Comparison of ENCODE assay signal across 8 mouse cellular contexts in the genomic region with DNA sequence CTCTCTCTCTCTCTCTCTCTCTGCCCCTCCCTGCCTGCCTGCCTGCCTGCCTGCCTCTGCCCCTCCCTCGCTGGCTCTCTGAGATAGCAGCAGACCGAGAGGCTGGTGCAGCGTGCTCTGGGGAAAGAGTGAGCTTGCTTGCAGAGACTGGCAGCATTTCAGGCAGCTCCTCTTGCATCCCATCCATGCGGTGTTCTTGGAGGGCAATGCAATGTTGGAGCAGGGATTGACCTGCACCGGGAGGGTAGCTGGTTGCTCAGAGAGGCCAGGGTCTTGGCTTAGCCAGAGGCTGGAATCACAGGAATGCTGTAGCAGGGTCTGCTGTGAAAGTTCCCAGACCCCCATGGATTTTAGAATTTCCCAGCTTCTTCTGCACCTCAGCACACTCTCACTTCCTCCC.
DNase-seq lines count a peak whose midpoint lies in the region; ATAC-seq and TF ChIP-seq lines count a peak whose summit lies in the region.

No protein-coding gene starts in this region.

- no peak overlapping the region for H3K27ac ChIP-seq in intestine, embryonic 14.5 days (ENCODE audit: low read depth)
- H3K27ac ChIP-seq in intestine, postnatal 0 days (ENCODE audit: low read depth, low read length): no peak overlapping the region
- no peak overlapping the region for H3K27ac ChIP-seq in midbrain, postnatal 0 days (ENCODE audit: low read depth, low read length)

- intact Hi-C loops in heart, postnatal 10 days (cut with DNase I): loop anchor here (10.0 kb wide), 1 partner anchor 264 kb away; no protein-coding TSS in a partner anchor

- peak overlapping the region; percentile 28 for H3K4me2 ChIP-seq in intestine, embryonic 14.5 days (ENCODE audit: low read length)
- no peak overlapping the region for H3K4me2 ChIP-seq in intestine, postnatal 0 days (replicated peaks; ENCODE audit: low read depth)
- H3K4me2 ChIP-seq in midbrain, postnatal 0 days (ENCODE audit: low read depth, low read length, poor library complexity, severe bottlenecking): peak overlapping the region; percentile 45

- H3K4me3 ChIP-seq in intestine, embryonic 14.5 days (ENCODE audit: low read depth, low read length): peak overlapping the region; percentile 15; the same call in 1 of the 2 replicates
- H3K4me3 ChIP-seq in intestine, postnatal 0 days (ENCODE audit: low read depth, low read length): no peak overlapping the region
- H3K4me3 ChIP-seq in midbrain, postnatal 0 days (ENCODE audit: low read depth, low read length): peak overlapping the region; percentile 25

- H3K9me3 ChIP-seq in intestine, embryonic 14.5 days (ENCODE audit: control insufficient read depth, low read length): no peaks in the 10 kb centered on the region
- H3K9me3 ChIP-seq in intestine, postnatal 0 days (ENCODE audit: control insufficient read depth): no peaks in the 10 kb centered on the region
- no peaks in the 10 kb centered on the region for H3K9me3 ChIP-seq in midbrain, postnatal 0 days (ENCODE audit: low read length)

- no peak overlapping the region for H3K9ac ChIP-seq in intestine, embryonic 14.5 days (ENCODE audit: low read length)
- no peak overlapping the region for H3K9ac ChIP-seq in intestine, postnatal 0 days (ENCODE audit: low read depth, low read length)
- no peak overlapping the region for H3K9ac ChIP-seq in midbrain, postnatal 0 days (replicated peaks; ENCODE audit: low read length, poor library complexity, severe bottlenecking)

- no peak for TF ChIP-seq CTCF in intestine, postnatal 0 days (IDR thresholded peaks at IDR 0.05; ENCODE audit: low read depth)
- TF ChIP-seq CTCF in midbrain, postnatal 0 days (IDR thresholded peaks at IDR 0.05): no peak

- no peaks in the 10 kb centered on the region for H3K36me3 ChIP-seq in intestine, embryonic 14.5 days (ENCODE audit: control insufficient read depth, insufficient read depth, low read length)
- no peaks in the 10 kb centered on the region for H3K36me3 ChIP-seq in intestine, postnatal 0 days (ENCODE audit: control insufficient read depth, insufficient read depth)
- no peaks in the 10 kb centered on the region for H3K36me3 ChIP-seq in midbrain, postnatal 0 days (ENCODE audit: insufficient read depth, low read length)

- H3K4me1 ChIP-seq in intestine, embryonic 14.5 days (replicated peaks; ENCODE audit: control insufficient read depth, insufficient read depth, low read length): peaks cover 22% of the 10 kb centered on the region
- no peaks in the 10 kb centered on the region for H3K4me1 ChIP-seq in intestine, postnatal 0 days (replicated peaks; ENCODE audit: control insufficient read depth, insufficient read depth, low read length)
- H3K4me1 ChIP-seq in midbrain, postnatal 0 days (ENCODE audit: insufficient read depth, low read length): peaks cover 5% of the 10 kb centered on the region; the same call in 1 of the 2 replicates

- WGBS in intestine, embryonic 14.5 days: 3% methylated on average over 5 of the region's 5 CpGs
- WGBS in intestine, postnatal 0 days: 3% methylated on average over 5 of the region's 5 CpGs
- 0% methylated on average over 5 of the region's 5 CpGs for WGBS in midbrain, postnatal 0 days

- no peak for ATAC-seq in intestine, embryonic 14.5 days (replicated peaks; ENCODE audit: low FRiP score, low TSS enrichment, low read depth)
- ATAC-seq in intestine, postnatal 0 days: no peak
- no peak for ATAC-seq in midbrain, postnatal 0 days (ENCODE audit: low FRiP score)

- no peaks in the 10 kb centered on the region for H3K27me3 ChIP-seq in intestine, embryonic 14.5 days (replicated peaks; ENCODE audit: control insufficient read depth, insufficient read depth, low read length)
- no peaks in the 10 kb centered on the region for H3K27me3 ChIP-seq in intestine, postnatal 0 days (replicated peaks; ENCODE audit: control insufficient read depth, insufficient read depth, low read length)
- no peaks in the 10 kb centered on the region for H3K27me3 ChIP-seq in midbrain, postnatal 0 days (ENCODE audit: insufficient read depth, low read length)

- no peak for DNase-seq in intestine, embryonic 14.5 days (ENCODE audit: low spot score)
- peak; percentile 31 for DNase-seq in embryo, embryonic 11.5 days (ENCODE audit: low read depth, low spot score)
- DNase-seq in heart, postnatal 10 days: peak; percentile 15 to 24
- DNase-seq in left cerebral cortex, adult 9 months (ENCODE audit: low spot score in 2 of 2): peak; percentile 7 to 27
- peak; percentile 46 for DNase-seq in midbrain, postnatal 0 days (ENCODE audit: low spot score)
- DNase-seq in kidney, postnatal 14 days: no peak
- DNase-seq in gastrocnemius, adult 8-10 months (ENCODE audit: low spot score in 2 of 2): no peak

Comparison
In these comparisons a context has a peak if more than half of its experiments do, and no peak if none do; other contexts are left out.
1. DNase-seq: peak in embryo, embryonic 11.5 days (single experiment), heart, postnatal 10 days (2 of 2), left cerebral cortex, adult 9 months (2 of 2) and midbrain, postnatal 0 days (single experiment); none in intestine, embryonic 14.5 days (single experiment), kidney, postnatal 14 days (single experiment) and gastrocnemius, adult 8-10 months (0 of 2).